Mouse (Mus musculus) heart, postnatal 14 days (tissue): ENCODE results near the gene Esam. TPM values are rescaled to one million over a fixed set of nuclear protein-coding genes. Genes with fewer than 3 reads are reported as not detected.

Experiments
- DNase-seq, 2 experiments: peaks; one replicate each; pipeline ENCODE4 v3.0.0; 2021 to 2022
- intact Hi-C: fragments of 180-260 bp; cut with DNase I; formaldehyde crosslinking; loops from one replicate; pipeline ENCODE4 v1.15.1; 2025
- total RNA-seq, 2 experiments: library from RNA; stranded (reverse); gene quantifications; 2 replicates each; pipeline ENCODE4 v1.2.3; 2021

Gene Esam
- total RNA-seq, 2 experiments from 2014 or later = 112 to 121 TPM

GRCm38 (mm10) chr9:37551751-37552531, 24.1 kb downstream of the Esam start:
- intact Hi-C loops = loop anchor here (5.0 kb wide), 1 partner anchor 60 kb away; the partner anchor contains the start of gene Spa17
- no peak for DNase-seq

- DNase-seq = peak; percentile 80 to 81
- intact Hi-C loops = loop anchor here (5.0 kb wide), 1 partner anchor 60 kb away; the partner anchor contains the start of gene Spa17
These were observed 24.8 kb downstream of the Esam start, which contains the start of gene Nrgn for GRCm38 (mm10) chr9:37552536-37553293. TSS of gene Nrgn (minus strand) at chr9:37552904.

GRCm38 (mm10) chr9:37554279-37554678, 26.4 kb downstream of the Esam start:
- DNase-seq = no peak
- intact Hi-C loops = loop anchor here (5.0 kb wide), 1 partner anchor 58 kb away; the partner anchor contains the start of gene Spa17

GRCm38 (mm10) chr9:37554838-37555748, 27.2 kb downstream of the Esam start, which contains the start of gene Siae:
TSS of gene Siae (plus strand) at chr9:37555698.
- intact Hi-C loops = loop anchor here (5.0 kb wide), 1 partner anchor 57 kb away; the partner anchor contains the start of gene Spa17
- DNase-seq = no peak

GRCm38 (mm10) chr9:37556366-37556765, 28.5 kb downstream of the Esam start:
- no peak for DNase-seq
- intact Hi-C loops = no loop called here

- intact Hi-C loops = no loop called here
These were observed 32.7 kb downstream of the Esam start for GRCm38 (mm10) chr9:37560617-37561016.

GRCm38 (mm10) chr9:37563805-37564204, 35.9 kb downstream of the Esam start:
- no peak for DNase-seq
- intact Hi-C loops = no loop called here

More at GRCm38 (mm10) chr9:37560617-37561016, 32.7 kb downstream of the Esam start:
- DNase-seq = no peak

- intact Hi-C loops = loop anchor here (5.0 kb wide), 1 partner anchor 45 kb away; the partner anchor contains the start of gene Spa17
These were observed 39.1 kb downstream of the Esam start for GRCm38 (mm10) chr9:37567019-37567418.

GRCm38 (mm10) chr9:37567454-37567853, 39.6 kb downstream of the Esam start:
- DNase-seq = no peak
- intact Hi-C loops = loop anchor here (5.0 kb wide), 1 partner anchor 45 kb away; the partner anchor contains the start of gene Spa17

More at GRCm38 (mm10) chr9:37567019-37567418, 39.1 kb downstream of the Esam start:
- no peak for DNase-seq

- intact Hi-C loops = loop anchor here (5.0 kb wide), 1 partner anchor 44 kb away; the partner anchor contains the start of gene Spa17
- DNase-seq = peak; percentile 40 to 51
These were observed 40.2 kb downstream of the Esam start for GRCm38 (mm10) chr9:37567892-37568604.

- intact Hi-C loops = loop anchor here (5.0 kb wide), 1 partner anchor 44 kb away; the partner anchor contains the start of gene Spa17
- peak; percentile 8 to 22 for DNase-seq
These were observed 40.8 kb downstream of the Esam start for GRCm38 (mm10) chr9:37568605-37569214.

- intact Hi-C loops = loop anchor here (5.0 kb wide), 1 partner anchor 43 kb away; the partner anchor contains the start of gene Spa17
These were observed 41.5 kb downstream of the Esam start for GRCm38 (mm10) chr9:37569231-37569835.

GRCm38 (mm10) chr9:37572204-37572876, 44.5 kb downstream of the Esam start:
- no peak for DNase-seq
- intact Hi-C loops = loop anchor here (2.0 kb wide), 1 partner anchor 20 kb away; no protein-coding TSS in a partner anchor

More at GRCm38 (mm10) chr9:37569231-37569835, 41.5 kb downstream of the Esam start:
- no peak for DNase-seq

GRCm38 (mm10) chr9:37576436-37576930, 48.6 kb downstream of the Esam start:
- no peak for DNase-seq
- intact Hi-C loops = no loop called here

- no peak for DNase-seq
- intact Hi-C loops = no loop called here
These were observed 55.7 kb downstream of the Esam start for GRCm38 (mm10) chr9:37583594-37583993.

- intact Hi-C loops = no loop called here
- no peak for DNase-seq
These were observed 58.8 kb downstream of the Esam start for GRCm38 (mm10) chr9:37586718-37587117.
